Mouse (Mus musculus): Measurements from ENCODE around the gene Mrpl11. TPM values are rescaled to one million over a fixed set of nuclear protein-coding genes. Genes with fewer than 3 reads are reported as not detected.
"Not testable (repeated sequence)": the region's sequence is repeated elsewhere in the genome, so short reads cannot be mapped to it uniquely, and the experiment has no call there.

Gene Mrpl11
- total RNA-seq, 2 experiments from 2014 or later = 51.3 to 59.1 TPM

- no peak for DNase-seq (ENCODE audit: low spot score in 2 of 2)
Measured at GRCm38 (mm10) chr19:4990716-4991115, 28.8 kb downstream of the Mrpl11 start.

GRCm38 (mm10) chr19:4992371-4992770, 30.4 kb downstream of the Mrpl11 start:
- DNase-seq (ENCODE audit: low spot score in 2 of 2) = no peak

GRCm38 (mm10) chr19:4992904-4993303, 31.0 kb downstream of the Mrpl11 start:
- peak; percentile 63 to 67 for DNase-seq (ENCODE audit: low spot score in 2 of 2)

- no peak for DNase-seq (ENCODE audit: low spot score in 2 of 2)
Measured at GRCm38 (mm10) chr19:4994043-4994442, 32.1 kb downstream of the Mrpl11 start.

GRCm38 (mm10) chr19:4999445-5000140, 37.6 kb downstream of the Mrpl11 start:
- DNase-seq (ENCODE audit: low spot score in 2 of 2) = no peak

- peak; percentile 75 to 76 for DNase-seq (ENCODE audit: low spot score in 2 of 2)
Measured at GRCm38 (mm10) chr19:5001666-5002406, 39.9 kb downstream of the Mrpl11 start.

- DNase-seq (ENCODE audit: low spot score in 2 of 2) = not testable (repeated sequence)
Measured at GRCm38 (mm10) chr19:5003644-5004043, 41.7 kb downstream of the Mrpl11 start.

- no peak for DNase-seq (ENCODE audit: low spot score in 2 of 2)
Measured at GRCm38 (mm10) chr19:5004925-5005324, 43.0 kb downstream of the Mrpl11 start.

- DNase-seq (ENCODE audit: low spot score in 2 of 2) = no peak
Measured at GRCm38 (mm10) chr19:5013138-5013537, 51.2 kb downstream of the Mrpl11 start.

GRCm38 (mm10) chr19:5014961-5015398, 53.0 kb downstream of the Mrpl11 start:
- peak in 1 of 2 experiments; percentile 36 for DNase-seq (ENCODE audit: low spot score in 2 of 2)

- no peak for DNase-seq (ENCODE audit: low spot score in 2 of 2)
Measured at GRCm38 (mm10) chr19:5016221-5016742, 54.3 kb downstream of the Mrpl11 start.

Other genes starting within 250 kb of the Mrpl11 start
- 10 to 100 TPM; 18.4 to 18.8 TPM for gene Rbm4b, start 205.7 kb upstream of the Mrpl11 start, total RNA-seq (2021)
- gene Rbm4, start 168.2 kb upstream of the Mrpl11 start, total RNA-seq (2021) = 10 to 100 TPM; 64.1 to 66.8 TPM
- 10 to 100 TPM; 28.1 to 30.6 TPM for gene Gm21992, start 150.5 kb upstream of the Mrpl11 start, total RNA-seq (2021)
- gene Rbm14, start 150.5 kb upstream of the Mrpl11 start, total RNA-seq (2021) = 10 to 100 TPM; 46.1 to 59.0 TPM
- 100 to 1,000 TPM in 1 of 2 experiments, 10 to 100 TPM in 1; 94.4 to 109 TPM for gene Ccs, start 122.8 kb upstream of the Mrpl11 start, total RNA-seq (2021)
- under 1 TPM in 1 of 2 experiments, not detected in 1; 0.13 TPM for gene Ccdc87, start 122.8 kb upstream of the Mrpl11 start, total RNA-seq (2021)
- 100 to 1,000 TPM; 318 to 345 TPM for gene Ctsf, start 107.0 kb upstream of the Mrpl11 start, total RNA-seq (2021)
- 1 to 10 TPM in 1 of 2 experiments, under 1 TPM in 1; 0.73 to 1.5 TPM for gene Actn3, start 84.2 kb upstream of the Mrpl11 start, total RNA-seq (2021)
- gene Zdhhc24, start 83.5 kb upstream of the Mrpl11 start, total RNA-seq (2021) = 10 to 100 TPM; 16.9 to 20.5 TPM
- gene Bbs1, start 55.5 kb upstream of the Mrpl11 start, total RNA-seq (2021) = 1 to 10 TPM; 5.1 to 8.9 TPM
- 10 to 100 TPM; 51.4 to 86.6 TPM for gene Dpp3, start 33.9 kb upstream of the Mrpl11 start, total RNA-seq (2021)
- gene Peli3, start 19.0 kb upstream of the Mrpl11 start, total RNA-seq (2021) = 1 to 10 TPM; 6.8 to 8.9 TPM
- gene Npas4, start 28.2 kb downstream of the Mrpl11 start, total RNA-seq (2021) = under 1 TPM; 0.35 to 0.46 TPM
- gene Slc29a2, start 61.7 kb downstream of the Mrpl11 start, total RNA-seq (2021) = 1 to 10 TPM; 2.9 to 4.5 TPM
- gene B4gat1, start 76.7 kb downstream of the Mrpl11 start, total RNA-seq (2021) = 10 to 100 TPM; 25.9 to 31.8 TPM
- gene AC124502.3, start 76.7 kb downstream of the Mrpl11 start, total RNA-seq (2021) = 1 to 10 TPM in 1 of 2 experiments, under 1 TPM in 1; 0.73 to 1.5 TPM
- 10 to 100 TPM; 28.4 to 29.3 TPM for gene Brms1, start 79.2 kb downstream of the Mrpl11 start, total RNA-seq (2021)
- gene Rin1, start 88.3 kb downstream of the Mrpl11 start, total RNA-seq (2021) = 1 to 10 TPM; 3.4 to 4.2 TPM
- 10 to 100 TPM in 1 of 2 experiments, 1 to 10 TPM in 1; 7.3 to 16.2 TPM for gene Cd248, start 105.9 kb downstream of the Mrpl11 start, total RNA-seq (2021)
- 1 to 10 TPM; 1.4 to 1.5 TPM for gene Tmem151a, start 123.4 kb downstream of the Mrpl11 start, total RNA-seq (2021)
- 10 to 100 TPM; 56.4 to 75.3 TPM for gene Yif1a, start 126.4 kb downstream of the Mrpl11 start, total RNA-seq (2021)
- gene Cnih2, start 136.4 kb downstream of the Mrpl11 start, total RNA-seq (2021) = 1 to 10 TPM; 1.9 to 2.3 TPM
- 100 to 1,000 TPM; 179 to 194 TPM for gene Rab1b, start 144.9 kb downstream of the Mrpl11 start, total RNA-seq (2021)
- gene Klc2, start 156.4 kb downstream of the Mrpl11 start, total RNA-seq (2021) = 10 to 100 TPM; 49.2 to 49.8 TPM